Mouse (Mus musculus) heart, adult 2 months (tissue): ENCODE measurements around the gene Apol9a.

Experiments used
- CTCF ChIP-seq: fragments of 200-600 bp; IDR thresholded peaks from 2 replicates; pipeline ENCODE4 v1.8.1; 2022; ENCODE audit warnings: antibody characterized with exemption, mild to moderate bottlenecking, moderate library complexity
- POLR2A ChIP-seq: fragments of 200-500 bp; IDR thresholded peaks from 2 replicates; pipeline ENCODE4 v1.6.1; 2011; ENCODE audit warnings: mild to moderate bottlenecking, low read depth, low read length, control low read depth; ENCODE audit not compliant: insufficient read depth

DNA sequence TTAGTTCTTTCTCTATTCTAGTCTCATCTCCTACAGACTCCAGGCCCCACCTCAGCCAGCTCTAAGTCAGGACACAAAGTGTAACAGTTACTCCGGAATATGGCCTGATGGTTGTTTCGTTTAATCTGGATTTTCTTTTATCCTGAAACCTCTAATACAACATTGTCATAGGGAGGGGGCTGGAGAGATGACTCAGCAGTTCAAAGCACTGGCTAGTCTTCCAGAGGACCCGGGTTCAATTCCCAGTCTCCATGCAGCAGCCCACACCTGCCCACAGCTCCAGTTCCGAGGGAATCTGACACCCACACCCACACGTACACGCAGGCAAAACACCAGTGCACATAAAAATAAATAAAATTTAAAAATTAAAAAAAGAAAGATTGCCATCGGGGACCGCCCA lies 51.0 kb downstream of the Apol9a start:
- TF ChIP-seq POLR2A (no peak), CTCF (no peak)
